Mouse (Mus musculus) forebrain, postnatal 0 days (tissue): ENCODE results near the gene Msi2. TPM values are rescaled to one million over a fixed set of nuclear protein-coding genes. Genes with fewer than 3 reads are reported as not detected.
A peak's percentile ranks its signal among the peaks of the same experiment; 100 is the strongest.

Source experiments
- ATAC-seq: fragments of 200-750 bp; cut with Nextera tagmentation; 2 replicates; pipeline ENCODE4 v1.8.0; 2017; ENCODE audit warnings: mild to moderate bottlenecking, moderate library complexity
- DNase-seq: peaks from one replicate; pipeline ENCODE4 v3.0.0-alpha.2; 2015
- H3K27ac ChIP-seq: fragments of 300-500 bp; sonication (generic); 2 replicates; pipeline ENCODE4 v1.5.1; 2014; ENCODE audit warnings: low read depth, mild to moderate bottlenecking, antibody characterized with exemption, low read length, moderate library complexity, mixed read lengths
- H3K27me3 ChIP-seq: fragments of 300-500 bp; sonication (generic); 2 replicates; pipeline ENCODE4 v1.6.1; 2014; ENCODE audit warnings: mild to moderate bottlenecking, low read length, mixed read lengths; ENCODE audit not compliant: insufficient read depth
- H3K36me3 ChIP-seq: fragments of 300-500 bp; sonication (generic); 2 replicates; pipeline ENCODE4 v1.6.1; 2014; ENCODE audit warnings: mild to moderate bottlenecking, moderate library complexity; ENCODE audit not compliant: insufficient read depth
- H3K4me1 ChIP-seq: fragments of 300-500 bp; sonication (generic); 2 replicates; pipeline ENCODE4 v1.6.1; 2014; ENCODE audit warnings: antibody characterized with exemption; ENCODE audit not compliant: insufficient read depth
- H3K4me2 ChIP-seq: fragments of 300-500 bp; sonication (generic); 2 replicates; pipeline ENCODE4 v1.6.1; 2014; ENCODE audit warnings: low read depth, mild to moderate bottlenecking, moderate library complexity
- H3K4me3 ChIP-seq: fragments of 300-500 bp; sonication (generic); 2 replicates; pipeline ENCODE4 v1.5.1; 2014; ENCODE audit warnings: low read depth, low read length, mixed read lengths
- H3K9ac ChIP-seq: fragments of 300-500 bp; sonication (generic); 2 replicates; pipeline ENCODE4 v1.6.1; 2014; ENCODE audit warnings: mild to moderate bottlenecking
- H3K9me3 ChIP-seq: fragments of 300-500 bp; sonication (generic); 2 replicates; pipeline ENCODE4 v1.6.1; 2016; ENCODE audit warnings: low read length
- CTCF ChIP-seq: sonication (generic); IDR thresholded peaks from 2 replicates; pipeline ENCODE4 v1.5.1; 2016; ENCODE audit warnings: antibody characterized with exemption, control low read depth, low read depth
- WGBS: fragments of 180-500 bp; shearing (Covaris S2); extraction: QIAGEN DNeasy Blood & Tissue Kit; methylation state at CpG from one replicate; pipeline ENCODE4 v1.1.7; 2014; 5-methylcytosine and 5-hydroxymethylcytosine counted together
- polyA plus RNA-seq: library from polyadenylated mRNA; unstranded; fragments of >200 nt; fragmentation: Nextera tagmentation; extraction: Ambion mirVana; gene quantifications from 2 replicates; pipeline ENCODE4 v1.2.1, GENCODE M21; 2015
- total RNA-seq: library from RNA; depleted of rRNA; stranded (reverse); fragments of >200 nt; gene quantifications from 2 replicates; pipeline ENCODE4 v1.2.3, GENCODE M21; 2014

The Msi2 gene
- total and polyA plus RNA-seq, 2 experiments from 2014 or later, result 18.5 to 107 TPM

DNA sequence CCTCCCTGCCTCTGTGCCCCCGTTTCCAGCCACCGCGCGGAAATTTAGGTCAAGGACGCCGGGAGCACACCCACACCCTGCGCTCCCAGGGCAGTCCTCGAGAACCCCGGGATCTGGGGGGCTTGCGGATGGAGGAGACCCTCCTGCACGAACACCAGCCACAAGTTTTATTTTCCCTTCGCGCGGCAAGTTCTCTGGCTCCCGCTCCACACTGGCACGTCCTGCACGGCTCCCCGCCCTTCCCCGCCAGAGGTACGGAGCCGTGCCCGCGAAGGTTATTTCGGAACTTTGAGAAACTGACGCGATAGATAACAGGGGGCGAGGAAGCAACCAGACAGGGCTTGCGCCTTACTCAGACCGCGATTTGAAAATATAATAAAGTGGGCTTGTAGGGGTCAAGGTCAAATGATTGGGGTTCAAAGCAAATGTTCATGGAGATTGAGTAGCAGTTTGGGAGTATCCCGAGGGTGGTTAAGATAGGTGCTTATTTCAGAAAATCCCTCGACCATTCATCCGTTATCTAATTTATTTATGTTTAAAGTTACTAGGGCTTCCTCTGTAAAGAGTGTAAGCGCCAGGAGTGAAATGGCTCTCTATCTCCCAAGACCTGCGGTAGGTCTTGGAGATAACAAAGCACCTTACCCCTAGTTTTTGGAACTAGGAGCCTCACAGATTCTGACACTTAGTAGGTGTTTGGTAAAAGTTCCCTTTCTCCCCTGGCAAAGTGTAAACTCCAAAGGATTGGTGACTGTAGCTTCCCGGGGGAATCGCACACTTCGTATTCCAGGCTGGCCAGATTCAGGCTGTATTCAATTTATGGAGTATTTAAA, 668 bp upstream of the Msi2 start:
- Histone ChIP-seq H3K36me3 (no peaks in the 10 kb centered on the region), H3K4me2 (peak overlapping the region; percentile 96), H3K27ac (peak overlapping the region; percentile 73), H3K4me1 (peaks cover 15% of the 10 kb centered on the region), H3K9ac (peak overlapping the region; percentile 78), H3K4me3 (peak overlapping the region; percentile 84), H3K9me3 (no peaks in the 10 kb centered on the region), H3K27me3 (no peaks in the 10 kb centered on the region)
- TF ChIP-seq CTCF, result no peak
- DNase-seq, result no peak
- 3% methylated on average over 38 of the region's 38 CpGs for WGBS
- ATAC-seq, result peak; percentile 55

DNA sequence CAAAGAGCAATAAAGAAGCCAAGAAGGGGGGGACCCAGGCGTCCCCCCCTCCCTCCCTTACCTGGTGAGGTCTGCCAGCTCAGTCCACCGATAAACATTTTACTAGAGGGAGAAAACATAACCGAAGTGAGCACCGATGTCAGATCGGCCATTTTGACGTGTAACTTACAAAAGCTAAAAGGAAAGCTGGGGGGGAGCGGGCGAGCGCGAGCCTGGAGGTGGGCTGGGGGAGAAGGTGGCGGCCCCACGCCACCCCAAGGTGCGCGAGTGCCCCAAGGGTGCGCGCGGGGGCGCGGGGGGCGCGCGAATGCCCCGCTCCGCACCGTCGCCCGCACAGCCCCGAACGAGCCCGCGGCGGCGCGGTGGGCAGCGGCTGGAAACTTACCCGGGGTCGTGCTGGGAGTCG, 666 bp downstream of the Msi2 start:
- no peaks in the 10 kb centered on the region for H3K36me3 ChIP-seq
- H3K27me3 ChIP-seq, result no peaks in the 10 kb centered on the region
- H3K4me1 ChIP-seq, result peaks cover 15% of the 10 kb centered on the region
- peak overlapping the region; percentile 96 for H3K4me2 ChIP-seq
- TF ChIP-seq CTCF, result no peak
- peak overlapping the region; percentile 79 for H3K27ac ChIP-seq
- no peaks in the 10 kb centered on the region for H3K9me3 ChIP-seq
- H3K4me3 ChIP-seq, result peak overlapping the region; percentile 84
- under 1% methylated on average over 24 of the region's 38 CpGs for WGBS
- ATAC-seq (peak; percentile 40; the same call in 1 of the 2 replicates), DNase-seq (peak; percentile 53)
- peak overlapping the region; percentile 78 for H3K9ac ChIP-seq

DNA sequence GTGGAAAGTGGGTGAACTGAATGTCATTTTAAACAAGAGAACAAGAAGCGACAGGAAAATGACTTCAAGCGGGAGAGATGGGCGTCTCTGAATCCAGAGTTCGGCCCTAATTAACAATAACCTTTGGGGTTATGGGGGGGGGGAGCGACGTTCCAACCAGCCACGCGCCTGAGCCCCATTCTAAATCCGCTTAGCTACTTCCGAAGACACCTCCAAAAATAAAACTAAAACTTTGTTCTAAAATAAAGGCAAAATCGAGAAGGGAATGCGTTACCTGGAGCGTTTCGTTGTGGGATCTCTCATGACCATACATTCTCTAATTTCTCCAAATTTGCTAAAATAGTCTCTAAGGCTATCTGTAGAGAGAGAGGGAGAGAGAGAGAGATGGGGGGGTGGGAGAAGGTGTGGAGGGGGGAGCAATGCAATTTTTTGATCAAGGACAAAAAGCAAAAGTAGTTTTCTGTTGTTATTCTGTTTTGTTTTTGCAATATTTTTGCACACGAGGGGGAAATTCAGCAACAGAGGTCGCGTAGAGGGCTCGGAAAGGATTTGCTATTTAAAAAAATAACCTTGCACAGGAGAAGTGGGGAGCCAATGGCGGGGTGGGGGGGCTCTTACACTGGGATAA, 1.2 kb downstream of the Msi2 start:
- H3K27ac ChIP-seq, result peak overlapping the region; percentile 79
- TF ChIP-seq CTCF, result no peak
- peaks cover 1% of the 10 kb centered on the region for H3K36me3 ChIP-seq
- H3K4me1 ChIP-seq, result peaks cover 15% of the 10 kb centered on the region
- 1% methylated on average over 19 of the region's 19 CpGs for WGBS
- peak overlapping the region; percentile 78 for H3K9ac ChIP-seq
- no peaks in the 10 kb centered on the region for H3K9me3 ChIP-seq
- DNase-seq, result no peak
- peak overlapping the region; percentile 84 for H3K4me3 ChIP-seq
- H3K4me2 ChIP-seq, result peak overlapping the region; percentile 96
- H3K27me3 ChIP-seq, result no peaks in the 10 kb centered on the region
- no peak for ATAC-seq

DNA sequence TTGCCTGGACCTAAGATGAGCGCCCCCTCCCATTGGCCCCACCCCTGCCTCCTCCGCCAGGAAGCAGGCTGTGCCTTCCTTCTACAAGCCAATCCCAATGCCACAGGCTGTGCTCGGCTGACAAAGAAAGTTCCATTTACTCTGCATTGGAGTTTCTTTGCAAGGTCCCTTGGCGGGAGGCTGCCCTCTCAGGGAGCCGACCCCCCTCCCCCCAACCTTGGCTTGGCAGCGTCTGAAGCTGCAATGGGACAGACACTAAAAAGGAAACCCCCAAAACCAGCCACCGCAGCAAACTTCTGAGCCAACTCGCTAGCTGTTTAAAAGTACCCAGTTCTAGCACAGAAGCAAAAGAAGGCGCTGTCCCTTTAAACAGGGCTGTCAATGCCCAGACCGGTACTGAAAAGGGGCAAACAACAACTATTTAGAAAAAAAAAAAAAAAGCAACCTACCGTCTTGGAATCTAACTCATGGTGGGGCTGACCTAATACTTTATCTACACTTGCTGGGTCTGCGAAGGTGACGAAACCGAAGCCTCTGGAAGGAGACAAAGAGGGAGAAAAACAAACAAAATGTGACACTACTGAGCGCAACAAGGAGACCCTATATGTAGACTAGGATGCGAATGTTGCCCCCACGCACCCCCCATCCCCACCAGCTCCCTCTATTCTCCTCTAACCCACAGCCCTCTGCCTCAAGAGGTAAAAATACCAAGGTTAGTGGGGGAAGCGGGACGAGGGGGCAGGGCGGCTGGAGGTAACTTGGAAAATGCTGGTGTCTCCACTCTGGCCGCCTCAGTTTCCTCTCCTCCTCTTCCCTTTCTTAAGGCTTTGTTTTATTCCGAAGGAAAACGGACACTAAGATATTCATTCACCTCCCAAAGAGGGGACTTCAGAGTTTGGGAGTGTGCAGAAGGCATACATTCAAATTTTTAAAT, 2.0 kb downstream of the Msi2 start:
- TF ChIP-seq CTCF, result no peak
- Histone ChIP-seq H3K9me3 (no peaks in the 10 kb centered on the region), H3K4me3 (peak overlapping the region; percentile 84), H3K27ac (peak overlapping the region; percentile 62), H3K36me3 (peaks cover 9% of the 10 kb centered on the region), H3K4me1 (peaks cover 15% of the 10 kb centered on the region), H3K27me3 (no peaks in the 10 kb centered on the region), H3K4me2 (peak overlapping the region; percentile 96), H3K9ac (peak overlapping the region; percentile 78)
- DNase-seq, result peak; percentile 47
- peak; percentile 16; the same call in 1 of the 2 replicates for ATAC-seq
- WGBS, result under 1% methylated on average over 23 of the region's 23 CpGs

DNA sequence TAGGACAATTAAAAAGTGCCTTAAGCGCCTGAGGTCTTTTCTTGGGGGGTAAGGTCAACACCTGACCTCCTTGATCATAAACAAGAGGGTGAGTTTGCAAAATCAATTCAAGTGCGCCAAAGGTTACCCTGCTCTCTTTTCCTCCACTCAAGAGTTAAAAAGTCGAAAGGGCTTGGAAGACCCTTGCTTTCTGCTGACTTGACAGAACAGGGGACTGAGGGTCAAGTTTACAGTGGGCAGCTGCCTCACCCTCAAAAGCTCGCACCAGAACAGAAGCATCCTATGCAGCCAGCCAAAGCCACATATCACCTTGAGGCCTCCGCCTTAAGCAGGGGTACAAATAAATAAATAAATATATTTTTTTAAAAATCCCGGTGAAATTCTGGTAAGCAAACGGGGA, 3.0 kb downstream of the Msi2 start:
- Histone ChIP-seq H3K9ac (no peak overlapping the region), H3K27me3 (no peaks in the 10 kb centered on the region), H3K4me2 (peak overlapping the region; percentile 96), H3K9me3 (no peaks in the 10 kb centered on the region), H3K4me3 (peak overlapping the region; percentile 84), H3K4me1 (peaks cover 15% of the 10 kb centered on the region), H3K27ac (no peak overlapping the region), H3K36me3 (peaks cover 10% of the 10 kb centered on the region)
- 37% methylated on average over 7 of the region's 7 CpGs for WGBS
- DNase-seq, result no peak
- no peak for TF ChIP-seq CTCF
- no peak for ATAC-seq

DNA sequence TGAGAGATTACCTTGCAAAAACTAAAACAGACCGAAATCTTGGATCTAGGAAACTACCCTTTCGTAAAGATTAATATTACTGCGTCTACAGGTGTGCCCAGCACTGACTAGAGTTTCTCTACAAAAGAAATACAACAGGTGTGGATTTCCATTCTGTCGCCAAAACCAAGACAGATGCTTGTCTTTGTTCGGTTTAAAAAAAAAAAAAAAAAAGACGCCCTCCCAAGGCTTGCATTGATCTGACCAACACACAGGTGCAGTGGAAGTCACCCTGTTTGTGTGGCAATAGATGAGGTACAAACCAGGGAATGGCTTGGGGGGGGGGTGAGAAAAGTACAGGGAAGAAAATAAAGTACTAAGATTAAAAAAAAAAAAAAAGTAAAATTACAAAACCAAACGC, 4.2 kb downstream of the Msi2 start:
- H3K9me3 ChIP-seq, result no peaks in the 10 kb centered on the region
- H3K36me3 ChIP-seq, result peaks cover 10% of the 10 kb centered on the region
- 47% methylated on average over 7 of the region's 7 CpGs for WGBS
- no peak overlapping the region for H3K9ac ChIP-seq
- no peak for DNase-seq
- peaks cover 15% of the 10 kb centered on the region for H3K4me1 ChIP-seq
- no peak for TF ChIP-seq CTCF
- ATAC-seq, result no peak
- H3K27me3 ChIP-seq, result no peaks in the 10 kb centered on the region
- H3K4me2 ChIP-seq, result peak overlapping the region; percentile 96
- H3K27ac ChIP-seq, result no peak overlapping the region
- peak overlapping the region; percentile 84; the same call in 1 of the 2 replicates for H3K4me3 ChIP-seq
